Mouse (Mus musculus) ES-Bruce4 (cell line): ENCODE results near the gene Sh2d3c.

Source experiments
- CTCF ChIP-seq: IDR thresholded peaks from one replicate; pipeline ENCODE4 v1.8.1; 2011; ENCODE audit warnings: low read depth, low read length
- POLR2A ChIP-seq: IDR thresholded peaks from one replicate; pipeline ENCODE4 v1.8.1; 2011; ENCODE audit warnings: low read length; ENCODE audit not compliant: insufficient read depth

- TF ChIP-seq POLR2A (no peak), CTCF (no peak)
These were observed 31.3 kb downstream of the Sh2d3c start for GRCm38 (mm10) chr2:32752181-32752580.
